Mouse (Mus musculus) olfactory bulb, adult 2 months (tissue): ENCODE data around the gene Celsr3.

Experiments
- CTCF ChIP-seq: fragments of 200-500 bp; IDR thresholded peaks from 2 replicates; pipeline ENCODE4 v1.5.1; 2012; ENCODE audit warnings: low read depth, mild to moderate bottlenecking, low read length, moderate library complexity; ENCODE audit not compliant: insufficient read depth
- POLR2A ChIP-seq: fragments of 200-500 bp; IDR thresholded peaks from 2 replicates; pipeline ENCODE4 v1.6.1; 2012; ENCODE audit warnings: mild to moderate bottlenecking, low read depth, low read length, moderate library complexity; ENCODE audit not compliant: insufficient read depth

GRCm38 (mm10) chr9:108792307-108792706, 33.8 kb upstream of the Celsr3 start:
- TF ChIP-seq CTCF (no peak), POLR2A (no peak)
